Mouse (Mus musculus) C2C12 (cell line): Measurements from ENCODE around the gene Cfap221. TPM values are rescaled to one million over a fixed set of nuclear protein-coding genes. Genes with fewer than 3 reads are reported as not detected.

Experiments
- H3K27me3 ChIP-seq: one replicate; pipeline ENCODE4 v1.6.1; 2011; ENCODE audit not compliant: control insufficient read depth, insufficient read depth, insufficient read length
- H3K36me3 ChIP-seq: one replicate; pipeline ENCODE4 v1.6.1; 2011; ENCODE audit not compliant: control insufficient read depth, insufficient read depth
- H3K4me3 ChIP-seq: one replicate; pipeline ENCODE4 v1.5.1; 2011; ENCODE audit warnings: mild to moderate bottlenecking, control low read depth; ENCODE audit not compliant: poor library complexity, insufficient read depth, severe bottlenecking
- H3K79me2 ChIP-seq: one replicate; pipeline ENCODE4 v1.6.1; 2011; ENCODE audit not compliant: control insufficient read depth, insufficient read depth
- H3K79me3 ChIP-seq: one replicate; pipeline ENCODE4 v1.6.1; 2011; ENCODE audit warnings: low read depth, control low read depth
- H3ac ChIP-seq: one replicate; pipeline ENCODE3; 2011; ENCODE audit warnings: low read depth; ENCODE audit not compliant: control insufficient read depth, insufficient read length
- CEBPB ChIP-seq: IDR thresholded peaks from one replicate; pipeline ENCODE4 v1.6.1; 2011; ENCODE audit warnings: low read depth, mild to moderate bottlenecking, control low read depth, moderate library complexity
- CTCF ChIP-seq: IDR thresholded peaks from one replicate; pipeline ENCODE4 v1.5.1; 2011; ENCODE audit not compliant: control insufficient read depth, insufficient read depth, insufficient read length
- FOSL1 ChIP-seq: IDR thresholded peaks from one replicate; pipeline ENCODE4 v1.8.0; 2011; ENCODE audit warnings: mild to moderate bottlenecking, low read length; ENCODE audit not compliant: poor library complexity, insufficient read depth, severe bottlenecking
- MAX ChIP-seq: IDR thresholded peaks from one replicate; pipeline ENCODE4 v1.6.1; 2011; ENCODE audit warnings: mild to moderate bottlenecking, control low read depth
- MYOD1 ChIP-seq: IDR thresholded peaks from one replicate; pipeline ENCODE4 v1.6.1; 2011; ENCODE audit warnings: low read depth; ENCODE audit not compliant: control insufficient read depth, insufficient read length
- MYOG ChIP-seq: IDR thresholded peaks from one replicate; pipeline ENCODE4 v1.6.1; 2011; ENCODE audit not compliant: control insufficient read depth, insufficient read length; ENCODE audit errors: extremely low read depth
- USF1 ChIP-seq: IDR thresholded peaks from one replicate; pipeline ENCODE4 v1.6.1; 2011; ENCODE audit warnings: low read depth, mild to moderate bottlenecking, control low read depth, moderate library complexity
- polyA plus RNA-seq: library from polyadenylated mRNA; unstranded; fragments of >200 nt; fragmentation: generic; extraction: Trizol; gene quantifications from one replicate; pipeline ENCODE4 v1.2.1, GENCODE M21; 2012; ENCODE audit warnings: missing spikeins

Cfap221 gene
- polyA plus RNA-seq, 1 experiment = not detected

GRCm38 (mm10) chr1:119892933-119893332 lies 104.1 kb downstream of the Cfap221 start:
- no peaks in the 10 kb centered on the region for H3K79me2 ChIP-seq
- TF ChIP-seq MAX (no peak), MYOD1 (no peak), CEBPB (no peak), FOSL1 (no peak), MYOG (no peak), CTCF (no peak), USF1 (no peak)
- no peaks in the 10 kb centered on the region for H3K27me3 ChIP-seq
- no peaks in the 10 kb centered on the region for H3K36me3 ChIP-seq
- H3ac ChIP-seq = no peak overlapping the region
- no peak overlapping the region for H3K4me3 ChIP-seq
- H3K79me3 ChIP-seq = no peaks in the 10 kb centered on the region

- Histone ChIP-seq H3K36me3 (no peaks in the 10 kb centered on the region), H3K27me3 (no peaks in the 10 kb centered on the region), H3K79me3 (no peaks in the 10 kb centered on the region), H3K4me3 (no peak overlapping the region), H3K79me2 (no peaks in the 10 kb centered on the region), H3ac (no peak overlapping the region)
- no peak for TF ChIP-seq MYOD1
- TF ChIP-seq FOSL1 = no peak
- TF ChIP-seq MYOG = no peak
- no peak for TF ChIP-seq MAX
- TF ChIP-seq USF1 = no peak
- no peak for TF ChIP-seq CEBPB
- no peak for TF ChIP-seq CTCF
Observed at GRCm38 (mm10) chr1:119891865-119892264, 105.2 kb downstream of the Cfap221 start.

GRCm38 (mm10) chr1:119891149-119891548 lies 105.9 kb downstream of the Cfap221 start:
- H3K4me3 ChIP-seq = no peak overlapping the region
- no peak for TF ChIP-seq MYOG
- no peak for TF ChIP-seq MYOD1
- no peak for TF ChIP-seq USF1
- no peak for TF ChIP-seq CEBPB
- TF ChIP-seq CTCF = no peak
- H3ac ChIP-seq = no peak overlapping the region
- no peaks in the 10 kb centered on the region for H3K36me3 ChIP-seq
- no peaks in the 10 kb centered on the region for H3K79me2 ChIP-seq
- no peaks in the 10 kb centered on the region for H3K27me3 ChIP-seq
- no peaks in the 10 kb centered on the region for H3K79me3 ChIP-seq

GRCm38 (mm10) chr1:119889347-119889746 lies 107.7 kb downstream of the Cfap221 start:
- H3K79me3 ChIP-seq = no peaks in the 10 kb centered on the region
- H3K27me3 ChIP-seq = no peaks in the 10 kb centered on the region
- H3K79me2 ChIP-seq = no peaks in the 10 kb centered on the region
- TF ChIP-seq MYOD1 (no peak), CEBPB (no peak), CTCF (no peak), FOSL1 (no peak), MAX (no peak), USF1 (no peak), MYOG (no peak)
- no peaks in the 10 kb centered on the region for H3K36me3 ChIP-seq
- no peak overlapping the region for H3K4me3 ChIP-seq
- H3ac ChIP-seq = no peak overlapping the region

- Histone ChIP-seq H3K36me3 (no peaks in the 10 kb centered on the region), H3K27me3 (no peaks in the 10 kb centered on the region), H3K79me2 (no peaks in the 10 kb centered on the region), H3ac (no peak overlapping the region), H3K4me3 (no peak overlapping the region), H3K79me3 (no peaks in the 10 kb centered on the region)
- TF ChIP-seq FOSL1 = no peak
- TF ChIP-seq MYOD1 = no peak
- no peak for TF ChIP-seq MYOG
- no peak for TF ChIP-seq USF1
- TF ChIP-seq MAX = no peak
- no peak for TF ChIP-seq CTCF
- no peak for TF ChIP-seq CEBPB
Observed at GRCm38 (mm10) chr1:119886320-119886719, 110.7 kb downstream of the Cfap221 start.

- Histone ChIP-seq H3K79me2 (no peaks in the 10 kb centered on the region), H3K79me3 (no peaks in the 10 kb centered on the region), H3K4me3 (no peak overlapping the region), H3ac (no peak overlapping the region), H3K27me3 (no peaks in the 10 kb centered on the region), H3K36me3 (no peaks in the 10 kb centered on the region)
- TF ChIP-seq USF1 (no peak), MYOD1 (no peak), MYOG (no peak), MAX (no peak), CEBPB (no peak), FOSL1 (no peak), CTCF (no peak)
Observed at GRCm38 (mm10) chr1:119884272-119884671, 112.8 kb downstream of the Cfap221 start.
